Mouse (Mus musculus) megakaryocyte, embryonic 14.5 days (primary cell): Measurements from ENCODE around the gene Dzip1.

Experiments
- FLI1 ChIP-seq: IDR thresholded peaks from 2 replicates; pipeline ENCODE4 v1.6.1; 2012; ENCODE audit warnings: low read length, inconsistent platforms, mixed read lengths
- GATA1 ChIP-seq: IDR thresholded peaks from 3 replicates; pipeline ENCODE4 v1.6.1; 2012; ENCODE audit warnings: mixed read lengths, low read length, inconsistent platforms, borderline replicate concordance

DNA sequence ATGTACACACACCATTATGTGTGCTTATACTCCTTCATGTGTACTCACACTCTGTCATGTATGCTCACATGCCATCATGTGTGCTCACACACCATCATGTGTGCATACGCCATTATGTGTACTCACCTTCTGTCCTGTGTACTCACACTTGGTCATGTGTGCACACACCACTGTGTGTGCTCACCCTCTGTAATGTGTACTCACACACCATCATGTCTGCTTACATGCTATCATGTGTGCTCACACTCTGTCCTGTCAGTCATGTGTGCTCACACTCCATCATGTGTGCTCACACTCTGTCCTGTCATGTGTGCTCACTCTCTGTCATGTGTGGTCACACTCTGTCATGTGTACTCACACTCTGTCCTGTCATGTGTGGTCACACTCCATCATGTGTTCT is 85.2 kb downstream of the Dzip1 start:
- TF ChIP-seq FLI1 (no peak), GATA1 (no peak)
